Mouse (Mus musculus) hindbrain, postnatal 0 days (tissue): ENCODE data around the gene Msx3. TPM values are rescaled to one million over a fixed set of nuclear protein-coding genes. Genes with fewer than 3 reads are reported as not detected.

Experiments used
- ATAC-seq: fragments of 200-750 bp; cut with Nextera tagmentation; 2 replicates; pipeline ENCODE4 v1.8.0; 2017; ENCODE audit warnings: mild to moderate bottlenecking, moderate TSS enrichment, moderate library complexity
- DNase-seq: peaks from one replicate; pipeline ENCODE4 v3.0.0-alpha.2; 2015; ENCODE audit warnings: low spot score
- H3K27ac ChIP-seq: fragments of 300-500 bp; sonication (generic); 2 replicates; pipeline ENCODE4 v1.5.1; 2014; ENCODE audit warnings: mild to moderate bottlenecking
- H3K27me3 ChIP-seq: fragments of 300-500 bp; sonication (generic); 2 replicates; pipeline ENCODE4 v1.6.1; 2014; ENCODE audit warnings: low read length, mixed read lengths; ENCODE audit not compliant: insufficient read depth
- H3K36me3 ChIP-seq: fragments of 300-500 bp; sonication (generic); 2 replicates; pipeline ENCODE4 v1.6.1; 2014; ENCODE audit warnings: low read length, mixed read lengths; ENCODE audit not compliant: insufficient read depth
- H3K4me1 ChIP-seq: fragments of 300-500 bp; sonication (generic); 2 replicates; pipeline ENCODE4 v1.6.1; 2014; ENCODE audit warnings: antibody characterized with exemption, low read length, mixed read lengths; ENCODE audit not compliant: insufficient read depth
- H3K4me2 ChIP-seq: fragments of 300-500 bp; sonication (generic); 2 replicates; pipeline ENCODE4 v1.6.1; 2014; ENCODE audit warnings: low read depth, mild to moderate bottlenecking, low read length, moderate library complexity, mixed read lengths
- H3K4me3 ChIP-seq: fragments of 300-500 bp; sonication (generic); 2 replicates; pipeline ENCODE4 v1.5.1; 2014; ENCODE audit warnings: low read length
- H3K9ac ChIP-seq: fragments of 300-500 bp; sonication (generic); replicated peaks from 2 replicates; pipeline ENCODE4 v1.6.1; 2014; ENCODE audit warnings: mild to moderate bottlenecking, low read length, moderate library complexity, mixed read lengths
- H3K9me3 ChIP-seq: fragments of 300-500 bp; sonication (generic); 2 replicates; pipeline ENCODE4 v1.6.1; 2016; ENCODE audit warnings: low read length, mixed read lengths
- CTCF ChIP-seq: IDR thresholded peaks from 2 replicates; pipeline ENCODE4 v1.5.1; 2016; ENCODE audit warnings: antibody characterized with exemption, control low read depth, low read depth
- WGBS: fragments of 180-500 bp; shearing (Covaris S2); extraction: QIAGEN DNeasy Blood & Tissue Kit; methylation state at CpG from one replicate; pipeline ENCODE4 v1.1.7; 2014; 5-methylcytosine and 5-hydroxymethylcytosine counted together
- polyA plus RNA-seq: library from polyadenylated mRNA; unstranded; fragments of >200 nt; fragmentation: Nextera tagmentation; extraction: Ambion mirVana; gene quantifications from 2 replicates; pipeline ENCODE4 v1.2.1, GENCODE M21; 2015
- total RNA-seq: library from RNA; depleted of rRNA; stranded (reverse); fragments of >200 nt; gene quantifications from 2 replicates; pipeline ENCODE4 v1.2.3, GENCODE M21; 2014

Msx3 gene
- total and polyA plus RNA-seq, 2 experiments from 2014 or later = 0.94 to 2.0 TPM

- 8% methylated on average over 7 of the region's 7 CpGs for WGBS
- Histone ChIP-seq H3K4me3 (peak overlapping the region; percentile 49), H3K4me1 (0 out of 2 replicates have a peak, but pooled peaks cover 6% of the 10 kb centered on the region), H3K27me3 (peaks cover 6% of the 10 kb centered on the region; the same call in 1 of the 2 replicates), H3K9me3 (no peaks in the 10 kb centered on the region), H3K9ac (peak overlapping the region; percentile 66), H3K4me2 (peak overlapping the region; percentile 72), H3K36me3 (no peaks in the 10 kb centered on the region), H3K27ac (peak overlapping the region; percentile 60; the same call in 1 of the 2 replicates)
- DNase-seq (peak; percentile 28), ATAC-seq (no peak)
- TF ChIP-seq CTCF = no peak
Measured at GRCm38 (mm10) chr7:140058528-140058927, 9.6 kb upstream of the Msx3 start.

GRCm38 (mm10) chr7:140057413-140058407 lies 8.8 kb upstream of the Msx3 start:
- peak overlapping the region; percentile 72 for H3K4me2 ChIP-seq
- WGBS = 2% methylated on average over 52 of the region's 53 CpGs
- TF ChIP-seq CTCF = peak; percentile 38
- no peaks in the 10 kb centered on the region for H3K9me3 ChIP-seq
- peaks cover 6% of the 10 kb centered on the region; the same call in 1 of the 2 replicates for H3K27me3 ChIP-seq
- 0 out of 2 replicates have a peak, but pooled peaks cover 6% of the 10 kb centered on the region for H3K4me1 ChIP-seq
- peak; percentile 83 for DNase-seq
- H3K27ac ChIP-seq = peak overlapping the region; percentile 60
- H3K36me3 ChIP-seq = no peaks in the 10 kb centered on the region
- peak overlapping the region; percentile 66 for H3K9ac ChIP-seq
- H3K4me3 ChIP-seq = peak overlapping the region; percentile 49
- peak; percentile 83 for ATAC-seq

GRCm38 (mm10) chr7:140054124-140054523 lies 5.2 kb upstream of the Msx3 start:
- 86% methylated on average over 4 of the region's 4 CpGs for WGBS
- 0 out of 2 replicates have a peak, but pooled peaks cover 6% of the 10 kb centered on the region for H3K4me1 ChIP-seq
- no peak for ATAC-seq

GRCm38 (mm10) chr7:140049115-140049689 lies 313 bp upstream of the Msx3 start:
- Histone ChIP-seq H3K36me3 (no peaks in the 10 kb centered on the region), H3K9me3 (no peaks in the 10 kb centered on the region), H3K9ac (no peak overlapping the region; the same call in 1 of the 2 replicates), H3K27ac (no peak overlapping the region), H3K4me3 (peak overlapping the region; percentile 44), H3K4me2 (peak overlapping the region; percentile 68), H3K27me3 (peaks cover 56% of the 10 kb centered on the region), H3K4me1 (peaks cover 17% of the 10 kb centered on the region)
- peak; percentile 66 for DNase-seq
- under 1% methylated on average over 34 of the region's 34 CpGs for WGBS
- ATAC-seq = peak; percentile 79
- TF ChIP-seq CTCF = peak; percentile 32

More at GRCm38 (mm10) chr7:140054124-140054523, 5.2 kb upstream of the Msx3 start:
- H3K9me3 ChIP-seq = no peaks in the 10 kb centered on the region
- H3K36me3 ChIP-seq = no peaks in the 10 kb centered on the region
- peaks cover 25% of the 10 kb centered on the region for H3K27me3 ChIP-seq
- H3K4me2 ChIP-seq = no peak overlapping the region
- DNase-seq = no peak
- no peak overlapping the region for H3K27ac ChIP-seq
- H3K4me3 ChIP-seq = no peak overlapping the region
- H3K9ac ChIP-seq = no peak overlapping the region
- TF ChIP-seq CTCF = no peak

- Histone ChIP-seq H3K9ac (0 out of 2 replicates have a peak overlapping the region, but pooled peaks have one; percentile 13), H3K4me2 (peak overlapping the region; percentile 68), H3K9me3 (no peaks in the 10 kb centered on the region), H3K4me1 (peaks cover 17% of the 10 kb centered on the region), H3K4me3 (peak overlapping the region; percentile 44), H3K27ac (no peak overlapping the region), H3K36me3 (no peaks in the 10 kb centered on the region), H3K27me3 (peaks cover 56% of the 10 kb centered on the region)
- DNase-seq = peak; percentile 43
- 0 out of 2 replicates have a peak, but pooled peaks have one; percentile 28 for ATAC-seq
- under 1% methylated on average over 33 of the region's 33 CpGs for WGBS
- TF ChIP-seq CTCF = no peak
Measured at GRCm38 (mm10) chr7:140047811-140048311, 1.0 kb downstream of the Msx3 start.

GRCm38 (mm10) chr7:140045546-140045945 lies 3.3 kb downstream of the Msx3 start:
- DNase-seq = no peak
- Histone ChIP-seq H3K9ac (no peak overlapping the region), H3K36me3 (peaks cover 2% of the 10 kb centered on the region; the same call in 1 of the 2 replicates), H3K9me3 (no peaks in the 10 kb centered on the region), H3K27me3 (peaks cover 45% of the 10 kb centered on the region), H3K27ac (no peak overlapping the region), H3K4me3 (no peak overlapping the region), H3K4me1 (peaks cover 17% of the 10 kb centered on the region), H3K4me2 (no peak overlapping the region)
- ATAC-seq = no peak
- TF ChIP-seq CTCF = no peak
- 84% methylated on average over 4 of the region's 4 CpGs for whole genome bisulfite sequencing
